Mouse (Mus musculus): ENCODE results near the gene Pitpnb.

- TF ChIP-seq TAL1 (IDR thresholded peaks at IDR 0.05; ENCODE audit: low read length): no peak
- TF ChIP-seq GATA1 (IDR thresholded peaks at IDR 0.05; ENCODE audit: low read length): no peak
These were observed 89.6 kb downstream of the Pitpnb start for GRCm38 (mm10) chr5:111420011-111420691.

Measured in erythroblast, embryonic 14.5 days (primary cell).